Mouse (Mus musculus): ENCODE measurements around the gene Gm4778. TPM values are rescaled to one million over a fixed set of nuclear protein-coding genes. Genes with fewer than 3 reads are reported as not detected.

Gm4778 gene
- polyA plus RNA-seq, 1 experiment = not detected

- H3K36me3 ChIP-seq (ENCODE audit: control insufficient read depth, insufficient read depth, low read length, poor library complexity, severe bottlenecking) = no peaks in the 10 kb centered on the region
- peak overlapping the region; percentile 50 for H3K9ac ChIP-seq (ENCODE audit: low read depth, poor library complexity, severe bottlenecking)
- no peaks in the 10 kb centered on the region for H3K9me3 ChIP-seq (replicated peaks; ENCODE audit: control insufficient read depth, insufficient read depth, low read length, poor library complexity, severe bottlenecking)
- H3K27me3 ChIP-seq (ENCODE audit: control insufficient read depth, insufficient read depth, low read length, poor library complexity, severe bottlenecking) = no peaks in the 10 kb centered on the region
- peak overlapping the region; percentile 16; the same call in 1 of the 2 replicates for H3K27ac ChIP-seq (ENCODE audit: insufficient read depth, low read length)
- peaks cover 3% of the 10 kb centered on the region for H3K4me1 ChIP-seq (ENCODE audit: control insufficient read depth, insufficient read depth, low read length)
- peak overlapping the region; percentile 68 for H3K4me3 ChIP-seq (ENCODE audit: low read depth, low read length)
- TF ChIP-seq POLR2A (IDR thresholded peaks at IDR 0.05; ENCODE audit: insufficient read depth, low read length) = no peak
- TF ChIP-seq CTCF (IDR thresholded peaks at IDR 0.05; ENCODE audit: low read depth, low read length) = no peak
- TF ChIP-seq EP300 (IDR thresholded peaks at IDR 0.05; ENCODE audit: insufficient read depth, low read depth, low read length) = no peak
Observed at GRCm38 (mm10) chr3:94310491-94310890, 46.7 kb downstream of the Gm4778 start.

DNA sequence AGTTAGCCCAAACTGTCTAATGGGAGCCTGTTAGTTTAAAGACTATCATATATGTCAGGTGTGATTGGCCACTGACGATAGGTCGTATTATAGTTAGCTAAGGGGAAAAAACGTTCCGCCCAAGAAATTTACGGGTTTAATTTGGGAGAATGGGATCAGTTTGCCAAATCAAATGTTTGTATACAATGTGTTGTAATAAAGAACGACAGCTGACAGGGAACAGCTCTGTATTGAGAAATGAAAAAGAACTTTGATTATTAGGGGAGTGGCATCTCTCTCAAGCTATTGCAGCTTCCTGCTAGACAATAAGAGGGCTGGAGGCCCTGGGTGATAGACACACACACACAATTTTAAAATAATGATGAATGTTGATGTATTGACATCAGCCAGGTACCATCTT is 47.1 kb downstream of the Gm4778 start:
- Histone ChIP-seq H3K9ac (ENCODE audit: low read depth, poor library complexity, severe bottlenecking) (peak overlapping the region; percentile 50; the same call in 1 of the 2 replicates), H3K36me3 (ENCODE audit: control insufficient read depth, insufficient read depth, low read length, poor library complexity, severe bottlenecking) (no peaks in the 10 kb centered on the region), H3K27ac (ENCODE audit: insufficient read depth, low read length) (no peak overlapping the region), H3K4me1 (ENCODE audit: control insufficient read depth, insufficient read depth, low read length) (peaks cover 3% of the 10 kb centered on the region), H3K27me3 (ENCODE audit: control insufficient read depth, insufficient read depth, low read length, poor library complexity, severe bottlenecking) (no peaks in the 10 kb centered on the region), H3K4me3 (ENCODE audit: low read depth, low read length) (no peak overlapping the region), H3K9me3 (replicated peaks; ENCODE audit: control insufficient read depth, insufficient read depth, low read length, poor library complexity, severe bottlenecking) (no peaks in the 10 kb centered on the region)
- TF ChIP-seq EP300 (IDR thresholded peaks at IDR 0.05; ENCODE audit: insufficient read depth, low read depth, low read length) (no peak), CTCF (IDR thresholded peaks at IDR 0.05; ENCODE audit: low read depth, low read length) (no peak)

GRCm38 (mm10) chr3:94311376-94311775 is 47.5 kb downstream of the Gm4778 start:
- Histone ChIP-seq H3K9me3 (replicated peaks; ENCODE audit: control insufficient read depth, insufficient read depth, low read length, poor library complexity, severe bottlenecking) (no peaks in the 10 kb centered on the region), H3K27me3 (ENCODE audit: control insufficient read depth, insufficient read depth, low read length, poor library complexity, severe bottlenecking) (no peaks in the 10 kb centered on the region), H3K27ac (ENCODE audit: insufficient read depth, low read length) (no peak overlapping the region), H3K4me3 (ENCODE audit: low read depth, low read length) (no peak overlapping the region), H3K36me3 (ENCODE audit: control insufficient read depth, insufficient read depth, low read length, poor library complexity, severe bottlenecking) (no peaks in the 10 kb centered on the region), H3K9ac (ENCODE audit: low read depth, poor library complexity, severe bottlenecking) (no peak overlapping the region), H3K4me1 (ENCODE audit: control insufficient read depth, insufficient read depth, low read length) (peaks cover 3% of the 10 kb centered on the region)
- no peak for TF ChIP-seq CTCF (IDR thresholded peaks at IDR 0.05; ENCODE audit: low read depth, low read length)
- no peak for TF ChIP-seq EP300 (IDR thresholded peaks at IDR 0.05; ENCODE audit: insufficient read depth, low read depth, low read length)
- no peak for TF ChIP-seq POLR2A (IDR thresholded peaks at IDR 0.05; ENCODE audit: insufficient read depth, low read length)

Other genes starting within 250 kb of the Gm4778 start
- not detected in 2 replicates for gene Gm9125, start 209.2 kb upstream of the Gm4778 start, polyA plus RNA-seq (2011; ENCODE audit: insufficient read depth, insufficient read length, low read depth, missing spikeins)
- gene Gm10697, start 191.4 kb upstream of the Gm4778 start, polyA plus RNA-seq (2011; ENCODE audit: insufficient read depth, insufficient read length, low read depth, missing spikeins) = not detected in 2 replicates
- gene Gm10696, start 85.8 kb upstream of the Gm4778 start, polyA plus RNA-seq (2011; ENCODE audit: insufficient read depth, insufficient read length, low read depth, missing spikeins) = not detected in 2 replicates
- gene Gm5286, start 67.3 kb upstream of the Gm4778 start, polyA plus RNA-seq (2011; ENCODE audit: insufficient read depth, insufficient read length, low read depth, missing spikeins) = not detected in 2 replicates
- 5.3 and 5.6 TPM in 2 replicates for gene Them4, start 46.1 kb downstream of the Gm4778 start, polyA plus RNA-seq (2011; ENCODE audit: insufficient read depth, insufficient read length, low read depth, missing spikeins)
- gene Them5, start 78.1 kb downstream of the Gm4778 start, polyA plus RNA-seq (2011; ENCODE audit: insufficient read depth, insufficient read length, low read depth, missing spikeins) = 0.48 and 0.90 TPM in 2 replicates
- gene C2cd4d, start 98.4 kb downstream of the Gm4778 start, polyA plus RNA-seq (2011; ENCODE audit: insufficient read depth, insufficient read length, low read depth, missing spikeins) = not detected in 2 replicates
- 0.59 and 0.66 TPM in 2 replicates for gene Rorc, start 108.8 kb downstream of the Gm4778 start, polyA plus RNA-seq (2011; ENCODE audit: insufficient read depth, insufficient read length, low read depth, missing spikeins)
- gene Lingo4, start 134.5 kb downstream of the Gm4778 start, polyA plus RNA-seq (2011; ENCODE audit: insufficient read depth, insufficient read length, low read depth, missing spikeins) = 0.33 TPM in 1 of 2 replicates, not detected in the other
- gene Tdrkh, start 149.2 kb downstream of the Gm4778 start, polyA plus RNA-seq (2011; ENCODE audit: insufficient read depth, insufficient read length, low read depth, missing spikeins) = 8.8 and 12.3 TPM in 2 replicates
- gene Mrpl9, start 179.3 kb downstream of the Gm4778 start, polyA plus RNA-seq (2011; ENCODE audit: insufficient read depth, insufficient read length, low read depth, missing spikeins) = 31.3 and 32.3 TPM in 2 replicates
- gene Oaz3, start 179.9 kb downstream of the Gm4778 start, polyA plus RNA-seq (2011; ENCODE audit: insufficient read depth, insufficient read length, low read depth, missing spikeins) = 0.56 and 0.91 TPM in 2 replicates
- not detected in 2 replicates for gene Celf3, start 214.3 kb downstream of the Gm4778 start, polyA plus RNA-seq (2011; ENCODE audit: insufficient read depth, insufficient read length, low read depth, missing spikeins)
- 2.5 TPM in 1 of 2 replicates, not detected in the other for gene Riiad1, start 216.3 kb downstream of the Gm4778 start, polyA plus RNA-seq (2011; ENCODE audit: insufficient read depth, insufficient read length, low read depth, missing spikeins)

Data from ES-Bruce4 (cell line).